Mouse (Mus musculus): ENCODE data around the gene Mboat2.
A peak's percentile ranks its signal among the peaks of the same experiment; 100 is the strongest.

Gene Mboat2

DNA sequence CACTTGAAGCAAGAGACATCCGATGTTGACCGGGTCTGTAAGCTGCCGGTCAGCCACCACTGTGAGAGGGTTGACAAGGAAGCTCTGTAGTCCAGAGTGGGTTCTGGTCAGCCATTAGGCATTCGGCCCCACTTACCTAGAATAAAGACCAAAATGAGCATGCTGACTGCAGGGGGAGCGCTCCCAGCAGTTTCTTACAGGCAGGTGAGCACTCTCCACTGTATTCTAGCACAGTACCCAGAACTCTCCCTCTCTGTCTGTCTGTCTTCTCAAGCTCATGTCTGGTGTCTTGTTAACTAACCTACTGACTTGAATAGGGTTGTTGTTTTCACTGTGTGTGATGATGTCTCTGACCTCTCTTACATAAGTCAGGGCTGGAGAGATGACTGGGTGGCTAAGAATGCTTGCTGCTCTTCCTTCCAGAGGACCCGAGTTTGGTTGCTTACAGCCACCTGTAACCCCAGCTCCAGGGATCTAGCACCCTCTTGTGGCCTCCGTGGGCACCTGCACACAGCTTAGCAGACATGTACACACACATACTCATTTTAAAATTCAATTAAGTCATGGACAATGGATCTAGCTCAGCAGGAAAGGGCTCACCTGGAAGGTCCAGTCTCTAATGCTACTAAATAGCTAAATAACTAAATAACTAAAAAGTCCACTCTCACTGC, 119.8 kb downstream of the Mboat2 start:
- peak in 1 of 2 experiments; percentile 49 for DNase-seq

DNA sequence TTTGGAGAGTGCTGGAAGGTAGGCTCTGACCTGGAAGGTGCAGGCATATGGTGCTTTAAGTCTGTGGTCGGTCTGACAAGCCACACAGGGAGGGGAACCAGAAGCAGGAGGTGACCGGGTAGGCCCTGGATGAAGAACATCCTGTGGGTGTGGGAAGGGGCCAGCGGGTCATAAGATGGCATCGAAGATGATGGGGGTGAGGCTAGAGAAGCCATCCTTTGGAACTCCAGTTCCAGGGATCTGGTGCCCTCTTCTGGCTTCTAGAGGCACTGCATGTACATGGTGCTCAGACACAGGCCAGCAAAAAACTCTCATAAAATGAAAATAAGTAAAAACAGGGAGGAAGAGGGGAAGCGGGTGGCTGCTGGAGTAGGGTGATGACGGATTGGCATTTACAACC, 121.5 kb downstream of the Mboat2 start:
- peak; percentile 64 to 86 for DNase-seq

GRCm38 (mm10) chr12:24955137-24955536, 124.5 kb downstream of the Mboat2 start:
- DNase-seq, result no peak

GRCm38 (mm10) chr12:24958526-24958925, 127.8 kb downstream of the Mboat2 start:
- DNase-seq, result peak; percentile 25 to 53

DNA sequence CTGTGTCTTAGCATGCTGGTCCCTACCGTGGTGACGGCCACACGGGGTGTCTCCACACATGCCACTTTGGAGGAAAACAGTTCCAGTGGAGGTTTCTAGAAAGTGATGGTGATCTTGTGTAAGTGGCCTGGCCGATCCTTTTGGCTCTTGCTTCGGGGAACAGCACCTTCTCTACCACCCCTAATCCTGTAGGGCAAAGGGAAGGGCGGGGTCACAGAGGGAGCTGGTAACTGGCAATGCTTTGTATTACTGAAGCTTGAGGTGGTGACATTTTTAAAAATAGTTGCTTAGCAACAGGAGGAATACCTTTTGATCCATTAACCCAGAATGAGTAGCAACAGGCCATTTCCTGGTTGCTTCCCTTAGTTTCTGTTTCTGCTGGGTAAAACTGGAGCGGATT, 131.1 kb downstream of the Mboat2 start:
- DNase-seq, result peak in 1 of 2 experiments; percentile 22

GRCm38 (mm10) chr12:24962362-24962967, 131.8 kb downstream of the Mboat2 start:
- DNase-seq, result peak; percentile 69 to 92

DNA sequence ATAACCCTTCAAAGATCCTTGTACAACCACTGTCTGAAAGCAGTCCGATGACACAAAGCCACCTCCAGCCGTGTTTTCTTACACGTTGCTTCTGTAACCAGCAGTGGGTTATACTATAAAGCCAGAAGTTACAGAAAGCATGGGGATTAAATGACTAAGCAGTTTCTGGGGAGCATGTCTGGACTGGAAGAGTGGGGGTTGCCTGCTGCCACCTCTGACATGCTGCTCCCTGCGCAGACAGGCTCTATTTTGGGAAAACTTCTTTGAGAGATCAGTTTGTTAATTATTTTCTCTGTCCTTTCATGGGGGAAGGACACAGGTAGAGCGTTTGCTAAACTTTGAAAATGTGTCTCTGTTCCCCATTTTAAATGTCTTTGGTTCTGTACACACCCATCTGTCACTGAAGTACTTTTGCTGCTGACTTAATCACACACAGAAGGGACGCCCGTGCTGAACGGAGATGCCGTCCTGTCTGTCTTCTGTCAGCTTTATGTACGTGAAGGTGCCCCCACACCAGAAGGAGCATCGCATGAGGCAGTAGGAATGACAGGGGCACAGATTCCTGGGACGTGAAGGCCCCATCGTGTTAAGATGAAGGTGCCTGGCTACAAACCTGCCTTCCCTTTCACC, 132.8 kb downstream of the Mboat2 start:
- DNase-seq, result peak; percentile 55 to 68

DNA sequence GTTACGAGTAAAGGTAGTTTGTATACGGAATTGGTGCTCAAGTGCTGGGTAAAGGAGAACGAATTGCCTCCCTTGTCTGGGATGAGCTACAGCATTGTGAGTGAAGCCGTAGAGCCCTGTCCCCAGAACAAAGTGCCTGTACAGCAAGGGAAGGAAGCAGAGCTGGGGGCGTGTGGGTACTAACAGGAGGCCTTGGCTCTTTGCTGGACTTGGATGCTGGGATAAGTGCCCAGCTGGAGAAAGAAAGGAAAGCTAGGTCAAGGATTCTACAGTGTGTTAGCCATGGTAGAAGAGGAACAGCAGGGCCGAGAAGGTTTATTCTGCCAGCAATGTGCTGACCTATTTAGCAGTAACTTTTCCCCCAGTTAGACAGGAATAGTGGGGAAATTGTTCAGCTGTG, 134.7 kb downstream of the Mboat2 start:
- DNase-seq, result no peak

DNA sequence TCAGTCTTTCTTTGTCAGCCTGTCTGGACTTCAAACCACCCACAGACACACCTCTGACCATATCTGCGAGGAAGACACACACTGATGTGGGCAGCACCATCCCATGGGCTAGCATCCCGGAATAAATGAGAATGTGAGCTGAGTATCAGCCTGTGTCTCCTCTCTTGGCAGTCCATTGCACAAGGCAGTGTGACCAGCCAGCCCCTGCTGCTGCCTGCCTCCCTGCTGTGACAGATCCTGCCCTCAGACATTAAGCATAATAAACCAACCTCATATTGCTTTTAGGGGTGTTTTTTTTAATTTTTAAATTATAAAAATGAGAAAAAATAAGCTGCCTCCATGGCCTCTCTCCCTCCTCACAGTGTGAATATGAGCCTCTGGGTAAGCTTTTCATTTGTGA, 135.4 kb downstream of the Mboat2 start:
- DNase-seq, result no peak

DNA sequence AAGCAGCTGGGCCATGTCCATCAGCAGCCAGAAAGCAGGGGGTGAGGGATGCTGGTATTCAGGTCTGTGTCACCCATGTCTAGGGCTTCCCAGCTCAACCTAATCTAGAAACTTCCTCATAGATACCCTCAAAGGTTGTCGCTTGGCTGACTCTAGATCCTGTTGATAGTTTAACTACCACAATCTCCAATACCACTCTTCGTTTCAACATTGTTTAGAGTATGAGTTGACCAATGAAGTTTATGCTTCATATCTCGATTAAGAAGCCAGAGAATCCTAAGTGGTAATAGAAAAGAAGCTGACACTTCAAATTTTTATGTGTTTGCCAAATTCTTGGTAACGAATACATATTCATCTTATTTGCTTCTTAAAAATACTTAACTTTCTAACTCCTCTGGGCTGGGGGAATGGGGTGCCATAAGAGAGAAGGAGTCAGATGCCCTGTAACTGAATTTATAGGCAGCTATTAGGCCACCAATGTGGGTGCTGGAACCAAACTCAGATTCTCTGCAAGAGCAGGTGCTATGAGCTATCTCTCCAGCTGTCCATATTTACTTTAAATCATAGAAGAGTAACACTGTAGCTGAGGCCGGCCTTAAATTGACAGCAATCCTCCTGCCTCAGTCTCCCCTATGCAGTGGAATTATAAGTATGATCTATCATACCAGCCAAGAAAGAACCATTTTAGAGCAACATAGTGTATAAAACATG, 141.0 kb downstream of the Mboat2 start:
- DNase-seq, result no peak

- no peak for DNase-seq
Observed at GRCm38 (mm10) chr12:24972371-24973350, 142.0 kb downstream of the Mboat2 start.

DNA sequence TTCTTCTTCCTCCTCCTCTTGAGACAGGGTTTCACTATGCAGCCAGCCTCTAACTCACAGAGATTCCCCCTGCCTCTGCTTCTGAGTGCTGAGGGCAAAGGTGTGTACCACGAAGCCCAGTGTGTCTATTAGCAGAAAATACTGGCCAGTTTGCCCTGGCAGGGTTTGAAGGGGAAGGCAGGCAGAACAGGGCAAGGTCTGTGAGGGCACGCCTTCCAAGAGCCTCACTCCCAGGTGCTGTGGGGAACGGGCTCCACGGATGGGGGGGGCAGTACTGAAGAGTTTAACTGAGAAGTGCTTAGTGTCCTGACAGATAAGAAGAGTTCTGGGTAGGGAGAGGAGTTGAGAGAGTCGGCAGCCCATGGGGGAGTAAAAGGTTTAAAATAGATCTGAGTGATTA, 142.9 kb downstream of the Mboat2 start:
- peak; percentile 74 to 75 for DNase-seq

DNA sequence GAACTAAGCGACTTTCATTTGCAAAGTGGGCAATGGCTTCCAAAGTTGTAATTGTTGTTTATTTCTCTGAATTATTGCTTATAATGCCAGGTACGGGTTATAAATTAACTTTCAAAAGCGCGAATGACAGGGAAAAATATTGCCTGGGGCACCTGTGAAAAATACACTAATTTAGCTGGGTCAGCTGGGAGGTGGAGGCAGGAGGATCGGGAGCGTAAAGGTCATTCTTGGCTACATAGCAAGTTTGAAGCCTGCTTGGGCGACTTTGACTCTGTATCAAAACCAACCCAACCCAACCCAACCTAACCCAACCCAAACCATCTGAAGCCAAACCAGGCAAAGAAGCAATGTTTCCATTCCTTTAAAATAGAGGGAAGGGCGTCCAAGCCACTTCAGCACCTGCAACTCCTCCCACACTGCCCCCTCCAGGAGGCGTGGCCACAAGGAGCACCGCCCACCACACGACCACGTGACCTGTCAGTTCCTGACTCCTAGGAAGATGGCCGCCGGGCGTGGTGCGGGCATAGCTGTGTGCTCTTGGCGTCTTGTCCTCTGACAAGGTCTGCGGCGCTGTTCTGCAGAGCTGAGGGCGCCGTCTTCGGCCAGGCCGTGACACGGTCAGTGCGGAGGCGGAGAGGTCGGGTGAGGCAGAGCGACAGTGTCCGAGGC, 143.9 kb downstream of the Mboat2 start, which contains the start of gene Kidins220:
TSS of gene Kidins220 (plus strand) at position 480 of the 669 bp plus-strand sequence.
- DNase-seq, result peak; percentile 96 to 99

DNA sequence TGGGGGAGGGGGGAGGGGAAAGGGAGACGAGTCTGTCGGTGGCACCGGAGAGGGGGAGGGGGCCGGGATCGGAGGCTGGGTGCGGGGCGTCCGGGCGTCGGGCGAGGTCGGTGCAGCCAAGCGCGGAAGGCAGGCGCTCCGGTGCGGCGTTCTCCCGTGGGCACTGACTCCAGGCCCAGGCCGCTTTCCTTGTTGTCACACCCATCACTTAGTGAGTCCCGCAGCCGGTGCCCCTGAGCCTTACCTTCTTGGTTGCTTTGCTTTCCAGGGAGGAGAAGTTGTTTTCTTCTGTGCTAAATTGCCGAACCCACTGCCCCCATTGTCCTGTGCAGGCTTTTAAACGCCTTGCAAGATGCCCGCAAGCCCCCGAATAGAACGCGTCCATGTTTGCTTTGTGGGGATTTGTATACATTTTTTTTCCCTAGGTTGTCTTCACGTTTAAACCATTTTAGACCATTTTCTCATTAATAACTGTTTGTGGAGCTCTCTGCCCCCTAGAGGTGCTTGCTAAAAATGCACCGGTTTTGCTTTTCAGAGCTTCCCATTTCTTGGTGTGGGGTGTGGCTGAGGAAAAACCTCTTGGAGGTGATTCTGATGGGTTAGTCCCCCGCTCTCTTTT, 144.5 kb downstream of the Mboat2 start:
- peak; percentile 73 to 85 for DNase-seq

DNA sequence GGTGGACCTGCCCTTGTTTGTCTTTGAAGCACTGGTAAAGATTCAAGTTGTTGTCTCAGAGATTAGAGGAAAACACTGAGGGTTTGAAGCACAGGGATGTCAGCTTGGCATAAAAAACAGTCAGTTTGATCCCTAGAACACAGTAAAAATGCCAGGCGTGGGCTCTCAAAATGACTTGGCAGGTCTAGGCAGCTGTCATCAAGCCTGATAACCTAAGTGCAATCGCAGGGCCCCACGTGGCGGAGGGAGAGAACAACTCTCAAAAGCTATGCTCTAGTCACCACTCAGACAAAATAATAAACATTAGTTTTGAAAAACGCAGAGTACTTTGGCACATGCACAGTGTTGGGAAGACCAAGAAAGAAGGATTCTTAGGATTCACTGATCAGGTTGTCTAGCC, 154.5 kb downstream of the Mboat2 start:
- DNase-seq, result no peak

DNA sequence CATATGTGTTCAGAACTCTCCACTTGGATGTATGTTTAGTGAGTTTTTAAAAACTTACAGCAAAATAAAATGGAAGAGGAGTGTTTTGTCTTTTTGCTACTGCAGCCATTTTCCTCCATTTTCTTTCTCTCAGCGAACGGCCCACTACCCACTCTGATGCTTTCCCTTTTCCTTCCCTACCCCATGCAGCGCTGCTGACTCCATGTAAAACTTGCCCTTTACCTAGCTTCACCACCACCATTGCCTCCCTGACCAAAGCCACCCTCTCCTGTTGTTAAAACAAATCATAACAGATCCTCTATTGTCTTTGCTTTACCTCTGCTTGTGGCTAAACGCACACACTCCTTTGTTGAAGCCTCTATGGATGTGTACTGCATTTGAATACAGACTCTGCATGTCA, 164.7 kb downstream of the Mboat2 start:
- no peak for DNase-seq

DNA sequence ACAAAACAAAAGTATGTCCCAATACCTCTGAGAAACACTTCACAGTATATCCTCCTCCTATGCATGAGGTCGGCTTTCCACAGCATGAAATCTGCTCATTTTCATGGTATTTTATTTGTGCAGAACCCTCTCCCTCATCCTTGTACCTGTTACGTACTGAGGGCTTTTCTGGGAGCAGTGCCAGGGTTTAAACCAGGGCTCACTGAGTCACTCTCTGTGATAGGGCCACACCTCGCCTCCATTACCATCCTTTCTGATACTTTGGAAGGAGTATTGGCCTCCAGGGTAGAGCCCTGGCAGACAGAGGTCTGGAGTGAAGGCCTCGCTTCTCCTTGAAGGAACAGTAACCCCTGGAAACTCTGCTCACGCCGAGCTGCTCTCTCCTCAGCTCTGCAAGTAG, 174.7 kb downstream of the Mboat2 start:
- DNase-seq, result no peak

- no peak for DNase-seq
Observed at GRCm38 (mm10) chr12:25009957-25010356, 179.3 kb downstream of the Mboat2 start.

- DNase-seq, result no peak
Observed at GRCm38 (mm10) chr12:25010416-25010815, 179.7 kb downstream of the Mboat2 start.

GRCm38 (mm10) chr12:25011733-25012367, 181.2 kb downstream of the Mboat2 start:
- no peak for DNase-seq

Measured in kidney, postnatal 36 days (tissue).